Mouse (Mus musculus): Measurements from ENCODE around the gene Arpin. TPM values are rescaled to one million over a fixed set of nuclear protein-coding genes. Genes with fewer than 3 reads are reported as not detected.

The Arpin gene
- polyA plus RNA-seq, 1 experiment = 2.9 TPM

DNA sequence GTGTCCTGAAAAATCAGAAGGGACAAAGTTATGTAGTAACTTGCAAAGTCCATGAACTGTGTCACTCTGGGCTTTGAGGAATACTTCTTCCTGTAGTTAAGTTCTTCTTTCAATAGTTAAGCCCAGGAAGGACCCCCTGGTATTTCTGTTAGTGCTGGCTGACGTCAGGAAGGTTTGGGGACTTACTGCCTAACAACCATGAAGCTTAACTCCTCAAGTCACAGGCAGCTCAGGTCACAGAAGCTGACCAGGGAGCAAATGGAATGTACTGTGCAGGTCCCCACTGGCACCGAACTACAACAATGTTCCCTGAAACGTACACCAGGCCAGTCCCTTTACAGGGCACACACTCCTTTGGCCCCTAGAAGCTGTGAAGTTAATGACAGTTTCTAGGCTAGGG, 39.9 kb downstream of the Arpin start:
- no peak for DNase-seq (ENCODE audit: low read depth in 1 of 2, low spot score in 2 of 2)
- H3K4me1 ChIP-seq (ENCODE audit: control insufficient read depth, insufficient read depth, insufficient read length) = no peaks in the 10 kb centered on the region
- H3K27ac ChIP-seq (ENCODE audit: insufficient read depth, low read length) = no peak overlapping the region
- no peak overlapping the region for H3K4me3 ChIP-seq (ENCODE audit: extremely low read depth, insufficient read depth, insufficient read length)
- no peaks in the 10 kb centered on the region for H3K27me3 ChIP-seq (ENCODE audit: control insufficient read depth, insufficient read depth, low read length)
- H3K36me3 ChIP-seq (ENCODE audit: control insufficient read depth, insufficient read depth, low read length) = peaks cover 1% of the 10 kb centered on the region; the same call in 1 of the 2 replicates
- whole genome bisulfite sequencing = 92% methylated on average over 3 of the region's 3 CpGs
- TF ChIP-seq CTCF (IDR thresholded peaks at IDR 0.05; ENCODE audit: extremely low read depth, insufficient read depth, insufficient read length, insufficient replicate concordance) (no peak), POLR2A (IDR thresholded peaks at IDR 0.05; ENCODE audit: low read depth, low read length) (no peak)

GRCm38 (mm10) chr7:79894790-79895189, 40.4 kb downstream of the Arpin start:
- Histone ChIP-seq H3K27me3 (ENCODE audit: control insufficient read depth, insufficient read depth, low read length) (no peaks in the 10 kb centered on the region), H3K4me3 (ENCODE audit: extremely low read depth, insufficient read depth, insufficient read length) (no peak overlapping the region), H3K36me3 (ENCODE audit: control insufficient read depth, insufficient read depth, low read length) (peaks cover 1% of the 10 kb centered on the region; the same call in 1 of the 2 replicates), H3K27ac (ENCODE audit: insufficient read depth, low read length) (no peak overlapping the region), H3K4me1 (ENCODE audit: control insufficient read depth, insufficient read depth, insufficient read length) (no peaks in the 10 kb centered on the region)
- WGBS = 93% methylated on average over 1 of the region's 1 CpGs
- DNase-seq (ENCODE audit: low read depth in 1 of 2, low spot score in 2 of 2) = no peak
- TF ChIP-seq CTCF (IDR thresholded peaks at IDR 0.05; ENCODE audit: extremely low read depth, insufficient read depth, insufficient read length, insufficient replicate concordance) (no peak), POLR2A (IDR thresholded peaks at IDR 0.05; ENCODE audit: low read depth, low read length) (no peak)

GRCm38 (mm10) chr7:79892576-79893428, 42.4 kb downstream of the Arpin start:
- WGBS = 89% methylated on average over 6 of the region's 6 CpGs
- DNase-seq (ENCODE audit: low read depth in 1 of 2, low spot score in 2 of 2) = no peak
- Histone ChIP-seq H3K4me1 (ENCODE audit: control insufficient read depth, insufficient read depth, insufficient read length) (no peaks in the 10 kb centered on the region), H3K27me3 (ENCODE audit: control insufficient read depth, insufficient read depth, low read length) (no peaks in the 10 kb centered on the region), H3K27ac (ENCODE audit: insufficient read depth, low read length) (no peak overlapping the region), H3K4me3 (ENCODE audit: extremely low read depth, insufficient read depth, insufficient read length) (no peak overlapping the region), H3K36me3 (ENCODE audit: control insufficient read depth, insufficient read depth, low read length) (peaks cover 5% of the 10 kb centered on the region)
- TF ChIP-seq POLR2A (IDR thresholded peaks at IDR 0.05; ENCODE audit: low read depth, low read length) (no peak), CTCF (IDR thresholded peaks at IDR 0.05; ENCODE audit: extremely low read depth, insufficient read depth, insufficient read length, insufficient replicate concordance) (no peak)

DNA sequence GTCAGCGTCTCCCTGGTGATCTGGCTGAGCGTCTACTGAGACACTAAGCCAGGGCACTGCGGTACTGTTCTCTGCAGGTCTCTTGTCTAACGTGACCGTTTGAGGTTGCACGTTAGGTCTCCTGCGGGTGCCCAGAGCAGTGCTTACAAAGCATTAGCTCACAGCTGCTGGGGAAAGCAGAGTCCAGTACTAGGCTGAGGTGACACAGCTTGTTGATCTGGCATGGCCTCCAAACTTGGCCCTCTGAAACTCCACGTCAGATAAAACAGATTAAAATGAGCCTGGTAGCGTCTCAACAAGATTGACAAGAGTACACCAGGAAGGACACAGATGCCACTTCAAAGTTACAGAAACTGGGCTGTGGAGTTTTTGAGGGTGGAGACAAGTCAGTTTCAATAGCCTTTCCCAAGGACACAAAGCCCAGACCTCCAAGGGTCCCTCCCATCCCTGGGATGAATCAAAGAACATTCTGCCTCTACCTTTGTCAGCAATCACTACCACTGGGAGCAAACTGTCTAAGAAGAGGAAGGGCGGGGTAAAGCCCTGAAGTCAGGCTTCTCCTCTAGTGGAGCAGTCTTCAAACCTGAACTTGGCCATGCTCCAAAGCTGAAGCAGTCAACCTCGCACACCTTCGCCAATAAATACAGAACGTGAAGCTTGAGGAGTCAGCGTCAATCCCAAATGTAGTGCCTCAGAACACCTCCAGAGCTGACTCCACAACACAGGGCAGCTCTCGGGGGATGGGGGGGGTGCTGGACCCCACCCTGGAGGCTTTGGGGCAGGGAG, 44.5 kb downstream of the Arpin start:
- Histone ChIP-seq H3K27me3 (ENCODE audit: control insufficient read depth, insufficient read depth, low read length) (no peaks in the 10 kb centered on the region), H3K4me1 (ENCODE audit: control insufficient read depth, insufficient read depth, insufficient read length) (no peaks in the 10 kb centered on the region), H3K36me3 (ENCODE audit: control insufficient read depth, insufficient read depth, low read length) (peaks cover 7% of the 10 kb centered on the region), H3K27ac (ENCODE audit: insufficient read depth, low read length) (no peak overlapping the region), H3K4me3 (ENCODE audit: extremely low read depth, insufficient read depth, insufficient read length) (no peak overlapping the region)
- DNase-seq (ENCODE audit: low read depth in 1 of 2, low spot score in 2 of 2) = no peak
- TF ChIP-seq CTCF (IDR thresholded peaks at IDR 0.05; ENCODE audit: extremely low read depth, insufficient read depth, insufficient read length, insufficient replicate concordance) (no peak), POLR2A (IDR thresholded peaks at IDR 0.05; ENCODE audit: low read depth, low read length) (no peak)
- 90% methylated on average over 15 of the region's 15 CpGs for WGBS

DNA sequence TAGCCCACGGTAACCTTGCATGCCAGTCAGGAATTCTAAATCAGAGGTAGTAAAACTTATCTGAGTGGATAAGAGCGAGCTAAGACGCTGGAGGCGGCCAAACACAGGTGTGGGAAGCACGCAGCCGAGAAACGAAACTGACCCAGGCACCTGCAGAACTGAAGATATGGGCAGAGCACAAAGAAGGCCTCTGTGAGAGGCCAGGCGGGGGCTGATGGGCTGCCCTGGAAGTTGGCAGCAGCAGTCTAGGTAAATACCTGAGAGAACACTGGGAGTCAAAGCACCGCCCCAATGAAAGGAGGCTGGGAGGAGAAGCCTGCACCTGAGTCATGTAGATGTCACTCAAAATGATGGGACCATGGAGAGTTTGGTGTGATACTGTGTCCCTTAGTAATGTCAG, 46.6 kb downstream of the Arpin start:
- Histone ChIP-seq H3K27me3 (ENCODE audit: control insufficient read depth, insufficient read depth, low read length) (no peaks in the 10 kb centered on the region), H3K36me3 (ENCODE audit: control insufficient read depth, insufficient read depth, low read length) (peaks cover 8% of the 10 kb centered on the region), H3K4me3 (ENCODE audit: extremely low read depth, insufficient read depth, insufficient read length) (no peak overlapping the region), H3K27ac (ENCODE audit: insufficient read depth, low read length) (no peak overlapping the region), H3K4me1 (ENCODE audit: control insufficient read depth, insufficient read depth, insufficient read length) (no peaks in the 10 kb centered on the region)
- TF ChIP-seq POLR2A (IDR thresholded peaks at IDR 0.05; ENCODE audit: low read depth, low read length) = no peak
- no peak for TF ChIP-seq CTCF (IDR thresholded peaks at IDR 0.05; ENCODE audit: extremely low read depth, insufficient read depth, insufficient read length, insufficient replicate concordance)
- DNase-seq (ENCODE audit: low read depth in 1 of 2, low spot score in 2 of 2) = no peak
- WGBS = 91% methylated on average over 9 of the region's 9 CpGs

GRCm38 (mm10) chr7:79883613-79884334, 51.4 kb downstream of the Arpin start:
- no peaks in the 10 kb centered on the region for H3K4me1 ChIP-seq (ENCODE audit: control insufficient read depth, insufficient read depth, insufficient read length)
- WGBS = 87% methylated on average over 7 of the region's 7 CpGs
- DNase-seq (ENCODE audit: low read depth in 1 of 2, low spot score in 2 of 2) = no peak
- no peaks in the 10 kb centered on the region for H3K27me3 ChIP-seq (ENCODE audit: control insufficient read depth, insufficient read depth, low read length)
- H3K4me3 ChIP-seq (ENCODE audit: extremely low read depth, insufficient read depth, insufficient read length) = no peak overlapping the region
- TF ChIP-seq POLR2A (IDR thresholded peaks at IDR 0.05; ENCODE audit: low read depth, low read length) (no peak), CTCF (IDR thresholded peaks at IDR 0.05; ENCODE audit: extremely low read depth, insufficient read depth, insufficient read length, insufficient replicate concordance) (no peak)
- peaks cover 27% of the 10 kb centered on the region for H3K36me3 ChIP-seq (ENCODE audit: control insufficient read depth, insufficient read depth, low read length)
- H3K27ac ChIP-seq (ENCODE audit: insufficient read depth, low read length) = no peak overlapping the region
